Mouse (Mus musculus) kidney, postnatal 4 days (tissue): ENCODE data around the gene Oxct1.

ENCODE experiments used
- DNase-seq, 2 experiments: peaks; one replicate each; pipeline ENCODE4 v3.0.0; 2021; ENCODE audit warnings: mixed read lengths in 2 of 2

The Oxct1 gene

DNA sequence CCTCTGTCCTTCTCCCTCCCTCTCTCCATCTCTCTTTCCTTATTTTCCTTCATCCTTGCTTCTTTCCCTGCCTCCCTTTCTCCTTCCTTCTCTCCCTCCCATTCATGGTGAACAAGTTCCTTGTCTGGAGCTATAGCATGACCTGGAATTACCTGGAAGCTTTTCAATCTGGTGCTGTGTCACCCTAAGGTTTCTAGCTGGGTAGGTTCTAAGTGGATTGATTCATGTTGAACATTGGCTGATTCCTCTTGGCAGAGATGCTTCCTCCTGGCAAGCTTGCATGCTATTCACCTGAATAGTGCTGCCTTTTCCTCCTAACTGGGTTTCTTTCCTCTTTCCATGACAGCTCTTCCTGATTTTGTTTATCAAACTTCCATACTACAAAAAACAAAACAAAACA, 2.8 kb downstream of the Oxct1 start:
- no peak for DNase-seq

DNA sequence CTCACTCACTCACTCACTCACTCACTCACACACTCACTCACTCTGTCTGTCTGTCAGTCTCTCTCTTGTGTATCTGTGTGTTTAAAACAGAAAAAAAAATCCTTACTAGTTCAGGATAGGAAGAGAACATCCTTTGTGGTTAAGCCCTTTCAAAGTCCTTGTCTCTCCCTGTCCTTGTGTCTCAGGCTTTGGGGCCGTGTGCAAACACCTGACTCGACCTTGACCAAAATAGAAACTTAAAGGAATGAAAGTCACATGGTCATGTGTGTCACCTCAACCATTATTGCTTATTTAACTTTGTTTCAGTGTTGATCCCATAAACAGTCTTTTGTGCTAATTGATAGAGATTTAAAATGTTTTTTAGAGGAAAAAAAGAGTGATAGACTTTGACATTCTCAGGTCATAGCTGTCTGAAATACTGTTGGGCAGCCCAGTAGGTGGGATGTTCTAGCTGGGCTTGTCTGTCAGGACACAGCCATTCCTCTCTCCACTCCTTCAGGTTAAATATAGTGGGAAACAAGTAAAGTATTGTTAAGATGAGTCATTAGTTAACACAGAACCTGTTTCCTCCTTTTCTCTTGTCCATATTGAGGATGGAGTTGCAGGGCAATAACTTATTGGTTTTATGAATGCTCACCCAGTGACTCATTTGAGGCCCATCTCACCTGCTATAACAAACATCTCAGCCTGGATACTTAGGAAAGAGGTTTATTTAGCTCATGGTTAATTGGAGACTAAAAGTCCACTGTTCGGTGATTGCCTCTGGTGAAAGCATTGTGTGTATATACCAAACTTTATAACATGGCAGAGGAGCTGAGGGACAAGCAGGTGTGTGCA, 7.2 kb downstream of the Oxct1 start:
- no peak for DNase-seq

DNA sequence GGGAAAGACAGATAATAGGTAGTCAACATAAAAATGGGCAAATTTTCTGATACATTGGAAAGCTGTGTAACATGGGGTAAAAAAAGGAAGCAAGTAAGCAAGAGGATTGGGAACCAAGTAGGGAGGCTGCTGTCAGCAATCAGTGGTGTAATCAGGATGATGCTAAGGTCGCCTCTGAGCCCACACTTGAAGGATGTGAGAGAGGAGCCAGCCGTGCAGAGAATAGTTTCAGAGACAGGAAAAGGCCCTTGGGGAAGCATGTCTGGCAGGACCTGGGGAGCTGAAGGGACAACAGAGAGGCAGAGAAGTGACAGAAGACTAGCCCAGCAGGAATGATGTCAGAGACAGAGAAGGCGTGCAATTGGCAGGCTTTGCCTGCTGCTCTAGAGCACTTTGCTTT, 16.2 kb downstream of the Oxct1 start:
- no peak for DNase-seq

- peak; percentile 20 to 40 for DNase-seq
Observed at GRCm38 (mm10) chr15:4043032-4043471, 16.9 kb downstream of the Oxct1 start.

DNA sequence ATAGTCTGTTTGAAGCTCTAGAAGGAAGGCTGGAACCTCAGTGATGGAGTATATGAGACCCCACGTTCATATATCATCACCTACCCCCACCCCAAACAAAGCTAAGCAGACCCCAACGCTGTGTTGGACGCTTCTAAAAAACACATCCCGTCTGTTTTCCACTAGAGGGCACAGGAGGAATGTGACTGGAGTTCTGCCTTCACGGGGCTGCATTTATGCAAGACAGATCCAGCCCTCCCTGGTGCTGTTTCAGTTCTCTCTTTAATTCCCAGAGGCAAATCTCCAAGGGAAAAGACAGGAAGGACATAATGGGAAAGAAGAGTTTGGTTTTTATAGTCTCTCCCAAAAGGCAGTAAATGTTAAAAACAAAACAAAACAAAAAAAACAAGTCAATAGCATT, 30.4 kb downstream of the Oxct1 start:
- peak; percentile 19 to 51 for DNase-seq

GRCm38 (mm10) chr15:4063574-4063973, 37.4 kb downstream of the Oxct1 start:
- no peak for DNase-seq

DNA sequence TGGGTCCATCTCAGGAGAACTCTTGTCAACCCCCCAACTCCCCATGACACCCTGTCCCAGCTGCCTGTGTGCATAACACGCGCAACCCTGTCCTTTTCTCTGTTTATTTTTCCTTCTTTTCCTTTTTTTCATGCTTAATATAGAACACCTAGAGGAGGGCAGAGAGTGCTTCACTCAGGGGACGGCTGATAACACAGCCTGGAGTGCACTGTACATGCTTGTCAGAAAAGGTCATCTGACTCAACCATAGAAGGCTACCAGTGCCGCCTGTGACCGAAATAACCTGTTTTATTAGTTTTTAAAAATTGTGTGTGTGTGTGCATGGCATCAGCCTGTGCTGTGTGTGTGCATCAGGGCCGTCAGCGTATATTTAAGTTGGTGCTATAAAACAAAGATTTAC, 37.8 kb downstream of the Oxct1 start:
- no peak for DNase-seq

GRCm38 (mm10) chr15:4064694-4065093, 38.5 kb downstream of the Oxct1 start:
- DNase-seq = no peak

DNA sequence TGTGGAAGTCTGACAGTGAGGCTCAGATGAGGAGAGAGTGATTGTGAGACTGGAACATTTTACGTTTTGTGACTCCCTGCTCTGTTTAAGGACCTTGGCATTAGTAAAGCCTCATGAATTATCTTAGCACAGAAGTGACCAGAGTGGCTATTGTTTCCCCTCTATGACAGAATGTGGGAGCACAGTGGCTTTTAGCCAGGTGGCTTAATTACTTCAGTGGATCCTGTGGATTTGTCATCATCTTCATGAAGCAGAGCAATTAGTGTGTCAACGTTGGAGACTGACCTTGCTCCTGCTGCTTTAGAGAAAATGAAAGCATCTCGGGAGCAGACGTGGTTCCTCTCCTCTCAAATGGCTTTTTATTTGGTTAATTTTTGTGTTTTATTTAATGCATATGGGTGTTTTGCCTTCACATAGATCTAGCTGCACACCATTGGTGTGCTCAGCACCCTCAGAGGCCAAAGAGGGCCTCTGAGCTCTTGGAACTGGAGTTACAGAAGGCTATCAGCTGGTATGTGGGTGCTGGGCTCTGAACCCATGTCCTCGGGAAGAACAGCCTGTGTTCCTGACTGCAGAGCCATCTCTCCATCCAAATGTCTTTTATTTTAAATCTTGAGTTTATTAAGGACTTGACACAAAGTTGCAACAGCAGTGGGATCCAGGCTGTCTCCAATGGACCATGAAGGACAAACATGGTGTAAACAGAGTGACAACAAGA, 41.2 kb downstream of the Oxct1 start:
- no peak for DNase-seq

- no peak for DNase-seq
Observed at GRCm38 (mm10) chr15:4077978-4078377, 51.8 kb downstream of the Oxct1 start.

DNA sequence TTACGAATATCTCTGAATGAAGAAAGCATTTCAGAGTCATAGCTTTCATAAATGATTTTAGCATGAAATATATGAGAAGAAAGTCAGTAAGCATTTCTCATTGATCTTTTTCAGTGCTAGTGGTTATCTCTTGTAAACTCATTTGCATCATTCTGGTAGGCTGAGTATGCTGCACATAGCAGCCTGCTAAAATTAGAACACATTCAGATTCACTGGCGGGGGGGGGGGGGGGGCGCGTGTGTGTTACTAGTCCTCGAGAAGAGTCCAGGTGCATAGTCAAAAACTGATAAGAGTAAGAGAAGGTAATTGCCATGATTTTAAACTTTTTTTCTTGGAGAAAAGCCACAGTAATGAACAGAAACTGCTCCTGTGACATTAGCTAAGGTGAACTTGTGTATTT, 52.6 kb downstream of the Oxct1 start:
- DNase-seq = no peak

GRCm38 (mm10) chr15:4079425-4080189, 53.4 kb downstream of the Oxct1 start:
- DNase-seq = no peak

GRCm38 (mm10) chr15:4085600-4086384, 59.6 kb downstream of the Oxct1 start:
- peak; percentile 12 to 27 for DNase-seq

- no peak for DNase-seq
Observed at GRCm38 (mm10) chr15:4087446-4087845, 61.3 kb downstream of the Oxct1 start.

GRCm38 (mm10) chr15:4087914-4088313, 61.7 kb downstream of the Oxct1 start:
- no peak for DNase-seq

GRCm38 (mm10) chr15:4090601-4091000, 64.4 kb downstream of the Oxct1 start:
- DNase-seq = no peak

GRCm38 (mm10) chr15:4092586-4092985, 66.4 kb downstream of the Oxct1 start:
- DNase-seq = no peak

DNA sequence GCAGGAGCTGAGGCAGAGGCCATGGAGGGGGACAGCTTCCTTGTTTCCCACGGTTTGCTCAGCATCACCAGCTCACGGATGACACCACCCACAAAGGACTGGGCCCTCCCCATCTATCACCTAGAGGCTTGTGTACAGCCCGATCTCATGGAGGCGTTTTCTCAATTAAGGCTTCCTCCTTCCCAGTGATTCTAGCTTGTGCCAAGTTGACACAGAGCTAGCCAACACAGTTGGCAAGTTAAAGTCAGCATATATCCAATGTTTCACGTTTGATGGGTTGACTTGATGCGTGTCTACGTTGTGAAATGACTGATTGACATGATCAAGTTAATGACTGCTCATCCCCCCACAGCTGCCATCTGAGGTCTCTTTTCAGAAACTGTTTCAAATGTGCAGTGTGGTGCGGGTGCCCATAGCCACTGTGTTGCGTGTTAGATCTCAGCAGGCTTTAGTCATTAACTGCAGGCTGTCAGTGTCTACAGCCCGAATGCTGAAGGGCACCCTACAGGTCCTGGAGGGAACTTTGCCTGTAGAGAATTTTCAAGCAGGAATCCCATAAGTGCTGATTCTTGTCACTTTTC, 74.2 kb downstream of the Oxct1 start:
- DNase-seq = no peak

DNA sequence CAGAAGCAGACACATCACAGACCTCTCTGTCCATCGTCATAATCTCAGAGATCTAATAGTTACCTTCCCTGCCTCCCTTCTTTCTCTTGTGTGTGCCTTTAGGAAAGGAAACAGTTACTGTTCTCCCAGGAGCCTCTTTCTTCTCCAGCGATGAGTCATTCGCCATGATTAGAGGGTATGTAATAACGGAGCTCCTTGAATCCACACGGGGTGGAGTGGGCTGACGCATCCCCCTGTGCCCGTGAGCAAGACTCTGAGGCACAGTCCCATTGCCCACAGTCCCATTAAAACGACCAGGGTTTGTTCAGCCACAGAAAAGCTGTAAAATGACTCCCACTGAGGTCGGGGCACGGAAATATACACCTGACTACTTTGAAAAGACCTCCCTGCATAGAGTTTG, 74.8 kb downstream of the Oxct1 start:
- DNase-seq = no peak

GRCm38 (mm10) chr15:4104319-4104718, 78.1 kb downstream of the Oxct1 start:
- DNase-seq = no peak

- DNase-seq = peak; percentile 11 to 18
Observed at GRCm38 (mm10) chr15:4105498-4105897, 79.3 kb downstream of the Oxct1 start.

- no peak for DNase-seq
Observed at GRCm38 (mm10) chr15:4119962-4120361, 93.8 kb downstream of the Oxct1 start.
